Mouse (Mus musculus): ENCODE measurements at regions not wholly inside any gene's neighbourhood (a gene's known extent, or its start where the extent isn't known, plus 50 kb on each side); places are given as distances from the start of the nearest gene placed in this dataset.
A peak's percentile ranks its signal among the peaks of the same experiment; 100 is the strongest.

DNA sequence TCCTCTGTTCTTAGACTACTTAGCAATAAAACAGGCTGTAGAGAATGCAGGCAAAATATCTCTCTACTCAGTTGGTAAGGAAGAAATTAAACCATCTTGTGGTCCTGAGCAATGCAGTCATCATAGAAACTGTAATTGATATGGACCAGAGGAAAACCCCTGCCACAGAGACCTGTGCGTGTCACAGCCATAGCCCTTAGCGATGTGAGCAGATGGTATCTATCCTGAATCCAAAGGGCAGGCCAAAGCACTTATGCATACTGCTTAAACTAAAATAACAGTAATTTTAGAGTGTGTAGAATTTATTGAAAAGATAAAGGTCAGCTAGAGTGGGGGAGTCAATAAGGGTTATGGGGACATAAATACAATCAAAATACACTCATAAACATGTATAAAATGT lies 212.0 kb downstream of the Kcnrg start:
- no peak for DNase-seq (ENCODE audit: low spot score)

DNA sequence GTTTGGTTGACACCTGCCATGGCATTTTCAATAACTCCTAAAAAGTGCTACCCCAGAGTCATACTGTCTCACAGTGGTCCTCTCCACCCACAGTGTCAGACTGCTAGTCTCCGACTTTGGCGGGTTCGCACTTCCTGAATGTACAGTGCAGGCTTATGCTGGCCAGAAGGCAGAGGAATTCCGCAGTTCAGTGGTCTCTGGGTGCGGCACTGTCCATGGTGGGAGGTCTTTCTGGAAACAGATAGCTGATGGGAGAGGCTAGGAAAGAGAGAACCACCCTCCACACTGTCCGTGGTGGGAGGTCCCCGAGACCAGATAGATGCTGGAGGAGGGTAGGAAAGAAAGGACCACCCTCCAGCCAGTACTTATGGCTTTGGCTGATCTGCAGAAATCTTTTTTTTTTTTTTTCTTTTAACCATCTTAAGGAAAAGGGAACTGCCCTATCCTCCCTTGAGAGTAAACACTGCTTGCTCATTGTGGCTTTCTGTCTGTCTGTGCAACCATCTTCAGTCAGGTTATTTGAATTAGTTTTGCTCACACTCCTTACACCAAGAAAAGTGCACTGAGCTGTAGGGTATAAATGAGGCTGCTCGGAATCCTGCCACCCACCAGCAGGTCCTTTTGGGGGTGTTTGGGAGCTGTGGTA lies 227.2 kb downstream of the Kcnrg start:
- no peak for DNase-seq (ENCODE audit: low spot score)

DNA sequence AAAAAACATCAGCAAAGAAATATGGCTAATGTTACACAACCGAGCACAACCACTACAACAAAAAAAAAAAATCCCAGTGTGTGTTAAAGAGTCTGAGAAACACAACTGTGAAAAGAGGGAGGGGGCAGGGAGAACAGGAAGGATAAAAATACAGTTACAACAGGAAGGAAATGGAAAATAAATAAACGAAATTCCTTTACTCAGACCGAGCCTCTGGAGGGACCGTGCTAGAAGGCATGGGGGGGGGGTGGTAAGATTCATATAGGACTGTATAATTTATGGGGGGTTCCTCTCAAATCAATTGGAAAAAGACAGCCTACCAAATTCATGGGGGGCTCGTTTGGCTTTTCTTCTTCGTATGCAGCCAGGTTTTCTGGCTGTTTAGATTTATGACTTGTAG lies 228.5 kb downstream of the Kcnrg start:
- DNase-seq (ENCODE audit: low spot score) = no peak

DNA sequence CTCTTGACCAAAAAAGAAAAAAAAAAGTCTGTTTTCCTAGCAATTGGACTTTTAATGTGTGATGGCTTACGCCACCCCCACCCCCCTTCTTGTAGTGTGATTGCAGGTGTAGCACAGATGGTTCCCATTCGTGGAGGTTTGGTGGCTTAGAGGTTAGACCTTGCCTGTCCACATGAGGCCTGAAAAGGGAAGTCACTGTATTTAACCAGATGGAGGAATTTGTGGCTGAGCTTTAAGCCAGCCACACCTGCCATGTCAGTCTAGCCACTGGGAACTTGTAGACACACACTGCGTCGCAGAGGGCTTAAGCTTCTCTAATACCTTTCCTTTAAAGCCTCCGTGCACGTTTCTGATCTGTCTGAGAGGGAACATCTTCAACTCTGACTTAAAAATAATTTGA lies 229.0 kb downstream of the Kcnrg start:
- DNase-seq (ENCODE audit: low spot score) = no peak

DNA sequence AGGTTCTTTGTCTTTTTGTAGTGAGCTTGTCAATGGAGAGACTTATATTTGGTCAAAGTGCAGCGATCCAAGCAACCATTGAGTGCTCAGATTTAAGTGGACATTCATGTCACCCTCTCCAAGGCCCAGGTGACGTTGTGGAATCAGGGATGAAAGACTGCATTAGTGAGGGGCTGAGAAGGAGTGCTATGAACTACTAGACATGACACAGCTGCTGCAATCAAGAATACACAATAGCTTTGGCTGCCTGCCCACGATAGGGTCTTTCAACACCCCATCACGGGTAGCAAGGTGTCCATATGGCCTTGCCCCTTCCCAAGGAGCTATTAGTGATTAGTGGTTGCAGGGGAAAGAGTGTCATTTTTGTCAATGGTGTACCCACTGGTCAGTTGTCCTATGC lies 229.7 kb downstream of the Kcnrg start:
- DNase-seq (ENCODE audit: low spot score) = no peak

DNA sequence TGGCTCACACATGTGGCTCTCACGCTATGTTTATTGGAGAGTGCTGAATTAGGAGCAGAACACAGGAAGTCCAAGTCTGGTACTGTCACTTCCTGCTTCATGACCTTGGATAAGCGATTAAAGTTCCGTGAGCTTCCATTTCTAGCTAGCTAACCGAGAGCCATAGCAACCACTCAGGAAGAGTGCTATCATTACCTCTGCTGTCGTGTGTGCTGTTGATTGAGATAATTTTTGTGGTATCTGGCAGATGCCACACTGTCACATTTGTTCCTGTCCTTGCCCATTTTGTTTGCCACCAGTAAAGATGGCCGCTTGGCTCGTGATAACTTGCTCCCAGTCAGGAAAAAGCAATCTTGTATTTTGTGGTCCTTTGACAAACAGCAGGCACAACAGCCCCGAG lies 230.6 kb downstream of the Kcnrg start:
- no peak for DNase-seq (ENCODE audit: low spot score)

DNA sequence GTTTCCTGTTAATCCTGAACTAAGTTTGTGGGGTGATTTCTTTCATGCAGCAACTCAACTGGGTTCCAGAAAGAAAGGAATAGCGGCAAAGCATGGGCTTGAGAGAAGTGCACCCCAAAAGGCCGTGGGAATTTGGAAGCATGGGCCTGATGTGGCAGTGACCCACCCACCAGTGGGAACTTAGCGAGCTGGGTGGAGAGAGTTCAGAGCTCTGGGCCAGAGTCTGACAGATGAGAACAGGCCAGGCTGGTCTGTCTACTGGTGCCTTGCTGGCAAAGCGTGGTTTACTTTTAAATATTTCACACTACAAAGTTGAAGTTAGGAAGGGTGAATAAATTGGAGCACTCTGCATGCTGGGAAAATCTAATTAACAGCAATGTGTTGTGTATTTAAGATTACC lies 235.2 kb downstream of the Kcnrg start:
- DNase-seq (ENCODE audit: low spot score) = no peak

DNA sequence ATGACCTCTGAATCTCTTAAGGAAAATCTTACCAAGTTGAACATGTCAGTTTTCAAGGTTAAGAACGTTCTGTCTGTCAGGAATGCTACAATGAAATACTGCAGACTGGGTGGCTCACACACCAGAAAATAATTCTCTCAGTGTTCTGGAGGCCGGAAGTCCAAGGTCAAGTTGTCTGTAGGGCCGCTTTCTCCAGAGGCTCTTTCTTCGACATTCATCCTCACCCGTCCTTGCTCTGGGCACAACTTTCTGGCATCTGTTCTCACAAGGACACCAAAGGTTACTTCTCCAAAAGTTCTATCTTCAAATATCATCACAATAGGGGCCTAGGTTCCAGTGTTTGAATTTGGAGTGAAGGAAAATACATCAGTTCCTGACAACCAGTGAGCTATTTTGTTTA lies 239.2 kb downstream of the Kcnrg start:
- no peak for DNase-seq (ENCODE audit: low spot score)

DNA sequence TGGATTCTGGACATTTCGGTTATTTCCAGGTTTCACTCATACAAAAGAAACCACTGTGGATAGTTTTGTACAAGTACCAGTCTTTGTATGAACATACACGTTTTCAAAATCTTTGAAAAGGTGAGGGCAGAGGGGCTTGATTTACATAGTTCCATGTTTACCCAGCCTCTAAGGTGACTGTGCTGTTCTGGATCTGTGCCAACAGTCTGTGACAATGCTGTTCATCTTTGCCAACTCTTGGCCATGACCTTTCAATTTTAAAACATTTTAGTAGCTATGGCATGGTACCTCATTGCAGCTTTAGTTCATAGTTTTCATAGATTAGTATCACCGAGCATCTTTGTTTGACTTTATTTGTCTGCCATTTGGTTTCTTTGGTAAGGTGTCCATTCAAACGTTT lies 243.0 kb downstream of the Kcnrg start:
- DNase-seq (ENCODE audit: low spot score) = no peak

DNA sequence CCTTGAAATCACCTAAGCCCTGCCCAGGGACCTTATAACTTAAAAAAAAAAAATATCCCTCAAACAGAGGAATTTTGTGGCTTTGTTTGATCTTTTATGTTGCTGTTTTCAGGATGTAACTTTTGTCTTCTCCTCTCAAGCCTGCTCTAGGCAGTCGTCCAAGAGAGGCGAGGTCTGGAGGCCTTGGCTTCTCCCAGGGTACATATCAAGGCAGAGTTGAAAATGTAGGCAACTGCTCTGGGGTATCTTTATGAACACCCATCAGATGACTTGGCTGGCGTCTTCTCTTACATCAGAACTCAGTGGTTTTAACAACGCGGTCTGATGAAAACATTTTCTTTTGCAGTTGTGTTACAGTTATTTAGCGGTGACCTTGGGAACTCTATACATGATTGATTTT lies 250.4 kb downstream of the Kcnrg start:
- DNase-seq (ENCODE audit: low spot score) = peak; percentile 13

DNA sequence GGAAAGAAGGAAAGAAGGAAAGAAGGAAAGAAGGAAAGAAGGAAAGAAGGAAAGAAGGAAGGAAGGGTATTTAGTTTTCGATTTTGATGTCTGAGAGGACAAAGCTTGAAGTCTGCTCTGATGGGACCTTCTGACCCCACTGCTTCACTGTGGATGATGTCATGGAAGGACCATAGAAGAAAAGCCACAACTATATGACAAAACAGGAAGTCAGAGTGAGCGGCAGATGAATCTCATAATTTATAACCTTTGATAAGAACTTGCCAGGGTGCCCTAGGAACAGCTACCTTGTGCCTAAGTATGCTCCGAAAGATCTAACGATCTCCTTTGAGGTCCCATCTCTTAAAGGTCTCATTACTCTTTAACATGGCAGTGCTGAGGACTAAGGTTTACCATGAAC lies 253.4 kb downstream of the Kcnrg start:
- DNase-seq (ENCODE audit: low spot score) = no peak

DNA sequence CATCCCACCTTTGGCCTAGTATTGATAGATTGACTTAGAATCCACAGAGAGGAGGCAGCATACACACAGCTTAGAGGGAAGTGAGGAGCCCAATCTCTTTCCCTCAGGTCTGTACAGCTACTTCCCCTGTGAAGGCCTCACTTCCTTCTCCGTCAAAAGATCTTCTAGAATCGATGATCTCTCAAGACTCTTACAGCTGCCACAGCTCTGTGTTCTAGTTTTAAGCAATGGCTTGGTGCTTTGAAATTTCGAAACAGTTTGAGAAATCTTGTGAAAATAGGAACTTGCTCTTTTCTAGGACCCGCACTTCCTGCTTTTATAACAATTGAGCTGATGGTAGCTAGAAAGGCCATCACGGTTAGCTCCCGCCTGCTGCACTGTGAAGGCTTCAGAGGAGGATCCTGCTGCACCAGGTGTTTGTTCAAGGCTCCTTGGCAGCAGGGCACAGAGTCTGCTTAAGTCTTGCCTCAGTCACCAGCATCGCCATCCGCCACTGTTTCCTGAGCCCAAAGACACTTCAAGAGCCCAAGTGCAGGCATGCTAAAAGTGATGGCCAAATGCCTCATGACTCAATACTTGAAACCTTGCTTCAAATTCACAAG lies 254.2 kb downstream of the Kcnrg start:
- DNase-seq (ENCODE audit: low spot score) = no peak

DNA sequence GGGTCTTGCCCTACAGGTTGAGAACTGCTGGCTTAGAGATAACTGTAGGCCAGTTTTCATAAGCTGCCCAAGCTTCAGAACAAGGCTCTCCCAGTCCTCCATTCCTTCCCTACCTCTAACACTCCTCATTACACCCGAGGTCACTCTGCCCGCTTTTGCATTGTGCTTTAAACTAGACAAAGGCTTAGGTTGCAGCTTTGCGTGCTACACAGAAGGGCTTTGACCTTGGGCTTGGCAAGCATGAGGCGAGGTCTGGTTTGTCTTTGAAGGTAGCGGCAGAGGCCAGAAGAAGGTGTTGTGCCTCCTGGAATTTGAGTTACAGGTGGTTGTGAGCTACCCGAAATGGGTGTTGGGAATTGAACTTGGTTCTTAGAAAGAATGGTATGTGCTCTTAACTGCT lies 255.7 kb downstream of the Kcnrg start:
- no peak for DNase-seq (ENCODE audit: low spot score)

DNA sequence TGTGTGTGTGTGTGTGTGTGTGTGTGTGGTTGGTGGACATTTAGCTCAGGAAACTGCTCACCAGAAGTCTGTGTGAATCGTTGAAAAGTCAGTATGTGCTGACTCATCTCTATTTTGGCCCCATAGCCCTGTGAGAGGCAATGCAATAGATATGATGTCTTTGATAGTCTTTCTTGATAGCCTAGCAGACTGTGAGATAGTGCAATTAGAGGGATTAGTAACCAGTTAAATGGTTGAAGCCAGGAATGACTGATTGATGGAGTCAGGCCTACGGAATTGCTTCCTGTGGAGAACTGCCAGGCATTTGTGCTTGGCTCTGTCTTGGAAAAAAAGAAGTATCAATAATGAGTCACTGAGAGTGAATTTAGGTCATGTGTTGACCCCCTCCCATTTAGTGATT lies 256.2 kb downstream of the Kcnrg start:
- peak; percentile 9 for DNase-seq (ENCODE audit: low spot score)

DNA sequence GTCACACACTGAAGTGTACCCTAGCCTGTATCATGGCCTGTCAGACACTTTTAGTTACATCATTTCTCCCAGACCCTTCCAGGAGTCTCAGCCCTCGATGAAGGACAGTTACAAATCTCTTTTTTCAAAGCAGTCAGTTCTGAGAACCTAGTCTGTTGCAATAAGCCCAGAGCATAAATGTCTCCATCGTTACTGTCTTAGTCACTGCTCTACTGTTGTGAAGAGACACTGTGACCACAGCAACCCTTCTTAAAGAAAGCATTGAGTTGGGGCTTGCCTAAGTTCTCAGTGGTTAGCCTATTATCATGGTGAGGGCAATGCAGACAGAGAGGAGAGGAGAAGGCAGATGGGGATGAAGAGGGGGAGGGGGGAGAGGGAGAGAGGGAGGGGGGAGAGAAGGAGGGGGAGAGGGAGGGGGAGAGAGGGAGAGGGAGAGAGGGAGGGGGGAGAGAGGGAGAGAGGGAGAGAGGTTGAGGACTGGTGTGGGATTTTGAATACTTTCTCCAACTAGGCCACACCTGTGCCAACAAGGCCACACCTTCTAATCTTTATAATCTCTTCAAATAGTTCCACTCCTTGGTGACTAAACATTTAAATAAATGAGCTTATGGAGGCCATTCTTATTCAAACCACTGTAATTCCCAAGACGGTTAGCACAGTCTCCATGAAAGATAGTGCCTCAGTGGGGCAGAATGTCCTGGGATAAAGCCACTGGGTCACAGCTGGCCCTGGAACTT lies 259.4 kb downstream of the Kcnrg start:
- no peak for DNase-seq (ENCODE audit: low spot score)

DNA sequence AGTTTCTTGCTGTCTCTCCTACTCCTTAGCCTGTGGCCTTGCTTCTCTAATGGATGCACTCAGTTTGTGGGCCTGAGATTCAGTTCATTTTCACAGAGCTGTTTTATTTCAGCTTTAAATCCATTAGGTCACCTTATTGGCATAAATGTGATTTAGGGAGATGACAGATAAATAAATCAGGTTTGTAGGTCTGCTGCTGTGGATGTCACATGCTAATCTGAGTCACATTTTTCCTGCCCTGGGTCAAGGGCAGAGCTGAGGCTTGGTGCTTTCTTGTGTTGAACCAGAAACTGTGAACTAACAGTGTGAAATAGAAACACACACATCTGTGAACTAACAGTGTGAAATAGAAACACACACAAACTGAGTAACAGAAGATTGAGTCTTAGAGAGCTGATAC lies 266.9 kb downstream of the Kcnrg start:
- DNase-seq (ENCODE audit: low spot score) = no peak

DNA sequence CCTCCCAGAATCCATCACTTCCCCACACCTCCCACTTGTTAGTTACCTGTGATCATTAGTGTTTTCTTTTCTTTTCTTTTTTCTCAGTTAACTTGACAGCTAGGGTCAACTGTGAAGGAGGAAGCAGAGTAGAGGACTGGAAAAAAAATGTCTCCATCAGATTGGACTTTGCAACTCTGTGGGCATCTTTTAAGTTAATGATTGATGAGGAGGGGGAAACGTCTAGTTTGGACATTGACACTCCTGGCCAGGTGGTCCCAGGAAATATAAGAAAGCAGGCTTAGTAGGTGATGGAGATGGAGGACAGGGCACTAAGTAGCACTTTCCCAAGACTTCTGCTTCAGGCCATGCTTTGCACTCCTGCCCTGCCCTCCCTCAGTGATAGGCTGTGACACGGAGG lies 272.2 kb downstream of the Kcnrg start:
- DNase-seq (ENCODE audit: low spot score) = no peak

DNA sequence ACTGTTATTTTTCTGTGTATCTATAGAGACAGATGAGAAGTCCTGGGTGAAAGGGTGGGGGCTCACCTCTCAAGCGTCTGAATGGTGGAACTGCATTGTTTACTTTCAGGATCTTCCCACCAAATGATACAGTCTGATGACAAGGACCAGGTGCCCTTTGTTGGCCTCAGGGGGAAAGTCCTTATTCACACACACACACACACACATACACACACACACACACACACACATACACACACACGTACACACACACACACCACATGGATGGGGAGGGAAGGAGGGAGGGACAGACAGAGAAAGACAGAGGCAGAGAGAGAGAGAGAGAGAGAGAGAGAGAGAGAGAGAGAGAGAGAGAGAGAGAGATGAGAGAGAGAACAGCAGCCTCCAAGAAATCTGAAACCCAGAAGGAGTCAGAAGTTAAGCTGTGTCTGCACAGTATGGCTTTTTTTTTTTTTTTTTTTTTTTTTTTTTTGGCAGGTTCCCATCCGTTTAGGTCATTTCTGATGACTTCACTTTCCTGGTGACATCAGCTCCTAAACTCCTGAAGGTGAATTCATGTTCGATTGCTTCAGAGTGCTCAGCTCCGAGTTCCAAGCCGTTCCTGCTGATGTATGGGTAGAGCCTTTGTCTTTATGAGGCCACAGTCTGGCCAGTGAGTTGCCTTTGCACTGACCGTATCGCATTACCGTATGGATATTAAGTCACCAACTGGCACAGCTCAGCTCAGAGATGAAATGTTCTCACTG lies 273.4 kb downstream of the Kcnrg start:
- no peak for DNase-seq (ENCODE audit: low spot score)

DNA sequence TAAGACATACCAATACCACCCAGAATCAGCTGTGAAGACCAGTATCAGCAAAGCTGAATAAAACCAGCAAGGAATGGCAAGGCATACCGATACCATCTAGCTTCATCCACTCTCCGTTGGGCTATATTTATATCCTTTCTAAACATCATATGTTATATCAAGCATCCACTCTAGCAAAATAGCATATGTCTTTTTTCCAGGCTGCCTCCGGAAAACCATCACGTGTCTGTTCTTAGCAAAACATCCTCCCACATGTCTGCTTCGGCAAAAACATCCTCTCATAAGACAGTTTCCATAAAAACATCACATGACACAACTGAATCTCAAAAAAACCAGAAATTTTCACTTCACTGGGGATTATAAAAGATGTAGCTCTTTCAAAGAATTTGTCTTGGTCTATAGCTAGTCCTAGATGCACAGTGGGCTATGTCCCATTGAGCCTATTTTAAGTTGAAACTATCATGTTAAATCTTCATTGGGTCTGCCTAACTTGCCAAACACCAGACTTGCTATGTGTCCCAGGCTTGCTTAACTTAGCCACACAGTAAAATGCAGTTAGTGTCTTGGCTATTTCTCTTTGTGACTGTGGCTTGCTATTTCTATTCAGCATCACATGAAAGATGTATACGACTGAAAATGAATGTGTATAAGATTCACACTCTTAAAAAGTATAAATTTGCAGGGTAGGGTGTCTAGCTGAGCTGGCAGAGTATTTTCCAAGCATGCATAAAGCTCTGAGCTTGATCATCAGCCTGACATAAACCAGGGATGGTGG lies 278.2 kb downstream of the Kcnrg start:
- DNase-seq (ENCODE audit: low spot score) = no peak

DNA sequence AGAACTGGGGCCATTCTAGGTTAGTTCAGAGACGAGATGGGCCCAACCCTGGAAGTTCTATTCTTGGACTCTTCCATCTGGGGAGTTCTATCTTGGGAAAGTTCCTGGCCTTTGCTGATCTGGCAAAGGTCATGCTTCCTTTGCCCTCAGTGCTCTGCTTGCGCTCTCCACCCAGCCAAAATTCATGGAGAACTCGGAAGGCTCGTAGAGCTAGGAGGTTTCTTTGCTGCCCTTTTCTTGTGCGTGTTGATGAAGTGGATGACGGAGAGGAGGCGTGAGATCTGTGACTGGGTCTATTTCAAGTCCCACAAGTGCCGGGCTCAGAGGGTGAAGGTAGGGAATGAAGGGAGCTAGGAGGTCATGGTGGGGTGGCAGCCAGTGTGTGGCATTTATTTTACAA lies 282.4 kb downstream of the Kcnrg start:
- no peak for DNase-seq (ENCODE audit: low spot score)

DNA sequence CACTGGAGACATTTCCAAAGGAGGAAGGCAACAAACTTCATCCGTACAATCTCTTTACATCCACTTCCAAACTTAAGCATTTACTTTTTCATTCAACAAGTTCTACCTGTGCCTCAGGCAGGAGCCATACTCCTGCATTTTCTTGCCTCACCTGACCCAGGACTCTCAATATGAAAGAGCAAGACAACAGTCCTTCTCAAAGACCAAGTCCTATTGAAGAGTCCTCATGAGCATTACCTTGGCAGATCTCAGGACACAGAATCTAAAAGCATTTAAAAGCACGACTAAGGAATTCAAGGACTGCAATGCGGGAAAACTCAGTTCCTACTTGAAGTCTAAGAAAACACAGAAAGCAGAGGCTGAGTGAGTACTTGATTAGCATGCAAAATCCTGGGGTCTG lies 286.5 kb downstream of the Kcnrg start:
- DNase-seq (ENCODE audit: low spot score) = no peak

DNA sequence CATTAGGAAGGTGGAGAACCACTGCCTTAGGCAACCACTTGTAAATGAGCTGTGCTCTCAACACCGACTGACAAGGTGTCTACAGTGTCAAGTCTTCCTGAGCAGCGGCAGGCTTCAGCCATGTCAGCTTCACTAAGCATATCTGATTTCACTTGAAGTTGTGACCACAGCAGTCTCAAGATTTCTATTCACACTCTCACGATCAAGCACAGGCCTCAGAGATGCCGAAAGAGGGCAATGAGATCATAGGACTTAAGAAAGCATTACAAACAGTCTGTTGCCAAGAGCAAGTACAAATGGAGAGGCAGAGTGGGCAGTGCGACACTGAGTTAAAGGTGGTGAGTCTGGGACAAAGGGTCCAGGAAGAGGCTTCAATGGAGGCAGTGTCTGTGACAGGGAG lies 289.6 kb downstream of the Kcnrg start:
- no peak for DNase-seq (ENCODE audit: low spot score)

All from ovary, postnatal 14 days (tissue).